Mouse (Mus musculus): ENCODE data around the gene Scrt2.

Gene Scrt2

DNA sequence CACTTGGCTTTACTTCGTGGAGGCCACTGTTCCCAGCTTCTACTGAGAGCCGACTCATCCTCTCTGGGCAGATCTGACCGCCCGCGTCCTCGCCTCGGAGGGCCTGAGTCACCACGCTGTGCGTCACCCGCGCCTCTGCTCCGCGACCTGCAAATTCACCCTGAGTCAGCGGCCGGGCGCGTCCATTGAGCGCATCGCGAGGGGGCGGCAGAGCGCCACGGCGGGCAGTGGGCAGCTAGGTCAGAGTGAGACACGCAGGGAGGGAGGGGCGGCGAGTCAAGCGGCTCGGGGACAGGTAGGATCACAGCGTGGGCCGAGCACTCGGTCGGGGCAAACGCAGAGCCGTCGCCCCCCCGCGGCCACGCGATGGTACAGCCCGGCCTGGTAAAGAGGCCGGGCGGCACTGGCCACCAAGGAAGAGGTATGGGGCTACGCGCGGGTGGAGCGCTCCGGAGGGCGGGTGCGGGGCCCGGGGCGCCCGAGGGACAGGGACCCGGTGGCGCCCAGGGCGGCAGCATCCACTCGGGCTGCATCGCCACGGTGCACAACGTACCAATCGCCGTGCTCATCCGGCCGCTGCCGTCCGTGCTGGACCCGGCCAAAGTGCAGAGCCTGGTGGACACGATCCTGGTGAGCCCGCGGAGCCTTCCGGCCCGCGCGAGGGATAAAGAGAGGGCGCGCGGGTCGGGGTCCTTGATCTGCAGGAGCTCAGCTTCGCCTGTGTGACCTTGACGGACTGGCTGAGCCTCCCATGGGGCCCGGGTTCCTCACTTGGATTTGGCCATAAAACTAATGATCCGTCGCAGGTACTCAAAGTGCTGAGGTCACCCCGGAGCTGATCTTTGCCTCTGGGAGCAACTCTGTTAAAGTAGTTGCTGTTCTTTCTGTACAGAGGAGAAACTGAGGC lies 24.2 kb downstream of the Scrt2 start, which contains the start of gene Srxn1:
Srxn1 (plus strand) TSS at position 199 of the 907 bp plus-strand sequence.
- DNase-seq (ENCODE audit: low spot score), result peak; percentile 86

DNA sequence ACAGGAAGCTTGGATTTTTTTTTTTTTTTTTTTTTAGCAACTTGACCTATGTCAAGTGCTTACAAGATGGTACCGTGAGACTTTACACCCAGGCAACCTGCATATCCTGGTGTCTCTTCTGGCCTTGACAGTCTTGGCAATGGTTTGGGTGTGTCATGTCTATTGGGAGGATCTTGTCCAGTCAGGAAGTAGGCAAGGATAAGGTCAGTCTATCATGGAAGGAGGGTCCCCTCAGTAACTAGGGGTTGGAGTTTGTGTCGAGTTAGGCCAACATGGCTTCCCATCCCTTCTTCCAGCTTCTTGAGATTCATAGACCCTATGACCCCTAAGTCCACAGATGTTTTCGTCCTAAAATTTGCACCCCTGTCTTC lies 24.9 kb downstream of the Scrt2 start:
- no peak for DNase-seq (ENCODE audit: low spot score)

DNA sequence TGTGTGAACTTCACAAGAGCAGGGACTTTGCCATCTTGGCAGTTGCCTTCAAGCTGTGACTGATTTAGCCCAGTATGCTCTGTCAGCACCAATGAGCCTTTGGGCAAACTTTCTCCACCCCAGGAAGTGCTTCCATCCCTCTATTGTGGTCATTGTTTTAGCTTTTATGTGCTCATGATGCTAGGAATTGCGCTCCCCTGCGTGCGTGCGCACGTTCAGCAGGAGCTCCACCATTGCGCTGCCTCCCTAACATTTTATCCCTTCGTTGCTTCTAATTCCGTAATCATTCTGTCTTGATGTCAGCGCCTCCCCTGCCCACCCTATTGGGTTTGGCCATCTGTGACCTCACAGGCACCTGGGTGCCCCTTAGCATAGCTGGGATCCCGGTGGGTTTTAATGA lies 25.3 kb downstream of the Scrt2 start:
- no peak for DNase-seq (ENCODE audit: low spot score)

DNA sequence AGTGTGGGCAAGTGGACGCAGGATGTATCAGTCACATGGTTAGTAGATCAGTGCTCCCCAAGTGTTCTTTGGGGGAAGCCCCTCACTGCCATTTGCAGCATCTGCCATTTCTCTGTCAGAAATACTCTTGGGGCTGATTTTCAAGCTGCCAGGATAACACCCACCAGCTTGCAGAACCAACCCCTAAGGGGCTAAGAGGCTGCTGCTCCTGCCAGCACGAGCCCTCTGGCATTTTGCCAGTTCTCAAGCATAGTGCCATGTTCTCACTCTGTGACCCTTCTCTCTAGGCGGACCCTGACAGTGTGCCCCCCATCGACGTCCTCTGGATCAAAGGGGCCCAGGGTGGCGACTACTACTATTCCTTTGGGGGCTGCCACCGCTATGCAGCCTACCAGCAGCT lies 27.4 kb downstream of the Scrt2 start:
- no peak for DNase-seq (ENCODE audit: low spot score)

DNA sequence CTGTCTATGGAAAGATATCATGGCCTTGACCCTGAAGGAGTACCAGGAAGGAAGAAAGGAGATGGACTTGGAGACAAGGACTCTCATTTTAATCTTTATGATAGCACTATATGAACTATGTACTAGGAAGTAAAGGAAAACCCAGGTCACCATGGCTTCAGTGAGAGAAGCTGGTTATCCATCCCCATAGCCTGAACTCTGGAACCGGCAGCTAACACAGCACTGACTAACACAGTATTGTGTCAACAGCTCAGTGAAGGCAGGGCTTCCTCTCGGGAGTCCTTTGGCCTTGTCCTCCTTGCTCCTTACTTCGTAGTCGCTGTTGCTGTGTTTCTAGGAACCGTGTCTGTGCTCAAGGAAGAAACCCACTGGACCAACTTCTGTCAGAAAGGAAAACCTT lies 28.1 kb downstream of the Scrt2 start:
- DNase-seq (ENCODE audit: low spot score), result no peak

DNA sequence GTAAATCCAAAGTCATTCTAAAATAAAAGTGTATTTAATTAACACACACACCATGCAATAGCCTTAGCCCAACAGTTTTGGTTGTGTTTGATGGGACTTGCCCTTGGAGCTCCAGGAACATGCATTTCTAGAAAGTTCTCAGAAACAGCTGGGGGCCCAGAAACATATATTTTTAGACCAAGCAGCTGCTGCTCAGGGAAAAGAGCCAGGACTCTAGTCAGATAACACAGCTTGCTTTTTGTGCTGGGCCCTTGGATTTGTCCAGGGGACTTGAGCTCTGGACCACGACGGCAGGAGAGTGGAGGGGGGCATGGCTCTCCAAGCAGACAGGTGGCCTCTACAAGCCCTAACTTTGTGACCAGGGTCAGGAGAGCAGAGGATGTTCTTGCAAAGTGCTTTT lies 30.0 kb downstream of the Scrt2 start:
- DNase-seq (ENCODE audit: low spot score), result no peak

DNA sequence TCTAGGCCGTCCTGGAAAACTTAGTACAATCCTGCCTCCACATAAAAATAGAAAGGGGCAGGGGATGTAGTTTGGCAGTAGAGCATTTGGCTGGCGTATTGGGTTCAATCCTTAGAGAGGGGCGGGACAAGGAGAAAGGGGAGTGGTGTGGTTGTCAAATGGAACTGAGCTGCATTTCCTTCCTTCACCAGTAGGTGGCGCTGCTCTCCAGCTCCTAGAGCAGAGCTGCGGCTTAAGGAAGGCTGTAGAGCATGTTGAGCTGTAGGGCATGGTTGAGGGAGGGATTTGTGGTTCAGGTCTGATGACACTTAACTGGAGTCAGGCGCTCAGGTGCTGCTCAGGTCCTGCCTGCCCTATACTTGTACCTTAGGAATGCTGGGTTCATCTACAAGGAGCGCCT lies 30.6 kb downstream of the Scrt2 start:
- peak; percentile 94 for DNase-seq (ENCODE audit: low spot score)

DNA sequence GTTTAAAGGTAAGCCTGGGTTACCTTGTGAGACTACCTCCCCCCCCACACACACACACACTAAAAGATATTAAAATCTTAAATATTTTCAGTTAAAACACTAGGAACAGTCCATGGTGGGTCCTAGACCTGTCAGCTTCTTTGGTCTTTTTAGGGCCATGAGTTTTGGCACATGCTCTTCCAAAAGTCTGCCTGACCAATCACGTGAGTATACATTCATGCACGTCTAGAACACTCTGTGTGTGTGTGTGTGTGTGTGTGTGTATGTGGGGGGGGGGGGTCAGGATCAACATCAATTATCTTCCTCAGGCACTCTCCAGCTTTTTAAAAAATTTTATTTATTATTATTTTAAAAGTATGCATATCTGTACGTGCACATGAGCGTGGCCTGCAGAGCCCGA lies 31.2 kb downstream of the Scrt2 start:
- no peak for DNase-seq (ENCODE audit: low spot score)

DNA sequence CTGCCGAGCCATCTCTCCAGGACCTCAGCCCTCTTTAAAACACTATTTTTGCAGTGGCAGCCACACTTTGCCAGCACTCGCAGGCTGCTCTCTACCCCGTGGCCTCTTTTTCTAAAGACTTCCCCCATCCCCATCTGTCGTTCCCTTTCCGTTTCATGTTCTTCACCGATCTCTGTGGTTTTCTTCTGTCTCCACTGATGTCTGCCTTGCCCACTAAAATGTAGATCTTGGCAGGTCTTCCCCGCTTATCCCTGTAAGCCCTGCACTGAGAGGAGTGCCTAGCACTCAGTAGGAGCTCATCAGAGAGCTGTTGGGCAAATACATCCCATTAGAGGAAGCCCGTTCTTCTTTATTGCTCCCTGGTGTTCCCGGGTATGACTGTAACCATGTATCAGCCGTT lies 31.6 kb downstream of the Scrt2 start:
- DNase-seq (ENCODE audit: low spot score), result no peak

DNA sequence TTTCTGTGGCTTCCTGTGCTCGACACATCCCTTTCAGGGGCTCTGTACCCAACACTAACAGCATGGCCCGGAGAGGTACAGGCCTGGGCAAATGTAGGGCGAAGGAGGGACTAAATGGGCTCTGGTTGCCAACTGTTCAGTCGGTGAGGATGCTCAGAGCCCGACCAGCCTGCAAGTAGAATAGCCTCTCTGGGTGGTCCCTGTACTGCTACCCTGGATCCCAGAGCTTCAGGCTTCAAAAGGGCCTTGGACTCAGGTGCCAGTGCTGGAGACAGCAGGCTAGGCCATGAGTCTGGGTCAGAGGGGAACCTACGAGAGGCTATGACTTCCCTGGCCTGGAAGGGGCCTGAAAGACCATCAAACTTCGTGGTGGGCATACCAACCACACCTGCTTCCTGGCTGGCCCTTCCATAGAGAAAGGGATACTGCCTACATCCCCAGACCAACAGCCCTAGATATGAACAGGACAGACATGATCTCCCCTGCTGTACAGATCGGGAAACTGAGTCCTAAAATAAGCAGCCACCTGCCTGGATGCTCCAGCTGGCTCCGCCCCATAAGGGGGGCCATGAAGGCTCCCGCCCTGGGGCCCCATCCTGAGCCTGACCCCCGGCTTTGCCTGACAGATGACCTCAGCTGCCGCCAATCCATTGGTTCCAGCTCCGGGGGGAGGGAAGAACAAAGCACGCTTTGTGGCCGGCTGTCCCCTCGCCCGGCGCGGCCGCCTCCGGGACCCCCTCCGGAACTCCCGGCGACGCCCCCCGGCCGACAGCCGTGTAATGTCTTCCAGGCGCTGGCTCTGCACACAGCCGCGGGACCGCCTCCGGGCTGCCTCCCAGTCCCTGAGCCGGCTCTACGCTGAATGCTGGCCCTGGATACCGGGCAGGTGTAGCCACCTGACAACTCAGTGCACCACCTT lies 33.0 kb downstream of the Scrt2 start:
- DNase-seq (ENCODE audit: low spot score), result no peak

DNA sequence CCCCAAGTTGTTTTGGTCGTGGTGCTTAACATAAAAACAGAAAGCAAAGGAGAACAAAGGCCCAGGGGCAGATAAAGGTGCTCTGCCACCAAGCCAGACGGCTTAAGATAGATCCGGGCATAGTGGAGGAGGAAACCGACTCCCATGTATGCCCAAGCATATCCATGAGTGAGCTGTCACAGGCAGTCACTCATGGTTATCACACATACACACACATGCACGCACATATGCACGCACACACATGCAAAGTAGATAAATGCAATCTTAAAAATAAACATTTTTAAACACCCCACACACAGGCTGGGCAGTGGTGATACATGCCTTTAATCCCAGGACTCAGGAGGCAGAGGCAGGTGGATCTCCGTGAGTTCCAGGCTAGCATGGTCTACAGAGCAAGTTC lies 36.4 kb downstream of the Scrt2 start:
- DNase-seq (ENCODE audit: low spot score), result no peak

DNA sequence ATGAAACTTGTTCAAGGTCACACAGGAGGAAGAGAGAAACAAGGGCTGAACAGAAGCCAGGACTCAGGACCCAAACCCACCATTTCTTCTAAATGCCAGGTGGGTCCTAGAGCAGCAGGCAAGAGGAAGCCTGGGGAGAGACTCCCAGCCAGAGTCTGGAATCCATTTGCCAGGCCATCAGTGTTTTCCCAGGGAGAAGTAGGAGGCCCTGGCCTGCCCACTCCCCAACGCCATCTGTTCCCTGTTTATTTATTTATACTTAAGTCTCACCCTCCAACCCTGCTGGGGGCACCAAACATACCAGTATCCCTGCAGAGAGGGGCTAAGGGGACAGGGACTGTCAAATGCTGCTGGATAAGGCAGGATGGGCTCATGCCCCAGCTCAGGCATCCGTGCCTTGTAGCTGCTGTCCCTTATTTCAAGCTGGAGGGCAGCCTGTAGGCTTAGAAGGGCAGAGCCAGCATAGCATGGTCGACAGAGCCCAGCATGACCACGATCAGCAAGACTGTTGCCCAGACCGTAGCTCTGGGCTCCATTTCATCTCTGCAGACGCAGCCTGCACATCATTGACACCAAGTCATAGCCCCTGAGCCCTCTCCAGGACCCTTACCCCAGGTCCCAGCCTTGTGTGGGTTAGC lies 38.0 kb downstream of the Scrt2 start:
- no peak for DNase-seq (ENCODE audit: low spot score)

DNA sequence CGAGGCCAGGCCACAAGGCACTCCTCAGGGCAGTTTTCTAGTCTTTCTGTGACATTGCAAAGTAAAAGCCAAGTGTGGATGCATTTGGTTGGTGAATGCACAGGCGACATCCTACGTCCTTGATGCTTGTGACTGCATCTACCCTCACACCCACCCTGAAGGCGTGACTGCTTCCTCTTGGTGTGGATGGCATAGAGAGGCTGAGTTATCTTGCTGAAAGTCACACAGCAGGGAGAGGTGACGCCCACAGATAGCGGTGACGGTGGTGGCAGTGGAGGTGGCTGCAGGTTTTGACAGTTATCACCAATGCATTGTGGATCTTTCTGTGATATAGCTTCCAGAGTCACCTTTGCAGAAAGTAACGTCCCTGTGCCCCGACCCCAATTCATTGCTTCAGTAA lies 41.6 kb downstream of the Scrt2 start:
- DNase-seq (ENCODE audit: low spot score), result peak; percentile 81

DNA sequence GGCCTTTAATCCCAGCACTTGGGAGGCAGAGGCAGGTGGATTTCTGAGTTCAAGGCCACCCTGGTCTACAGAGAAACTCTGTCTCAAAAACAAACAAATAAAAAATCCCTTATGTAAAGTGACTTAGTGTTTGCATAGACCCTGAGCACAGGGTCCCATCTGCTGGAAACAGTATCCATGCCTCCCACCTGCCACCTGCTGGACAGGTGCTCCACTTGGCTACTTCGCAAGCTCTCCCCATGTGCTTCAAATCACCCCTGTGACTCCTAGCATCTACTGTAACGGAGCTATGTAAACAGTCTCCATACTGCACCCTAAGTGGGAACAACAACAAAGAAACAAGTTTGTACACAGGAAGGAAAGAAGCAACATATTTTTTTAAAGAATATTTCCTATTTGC lies 47.3 kb downstream of the Scrt2 start:
- DNase-seq (ENCODE audit: low spot score), result no peak

DNA sequence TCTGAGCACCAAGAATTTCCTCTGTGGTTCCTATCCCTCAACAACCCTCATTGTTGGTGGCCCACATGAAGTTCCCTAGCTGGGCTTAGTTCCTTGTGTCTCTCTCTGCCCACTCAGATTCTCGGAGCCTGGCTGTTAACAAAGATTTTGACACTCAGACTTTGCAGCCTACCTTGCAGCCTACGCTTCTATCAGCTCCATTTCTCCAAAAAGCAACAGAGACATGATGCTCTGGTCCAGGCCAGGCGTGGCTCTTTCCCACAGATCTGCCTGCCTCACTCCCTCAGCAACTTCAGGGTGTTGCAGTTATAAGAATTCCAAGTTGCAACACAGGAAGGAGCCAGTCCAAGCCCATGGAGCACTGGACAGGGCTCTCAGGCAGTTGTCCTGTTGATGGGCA lies 48.4 kb downstream of the Scrt2 start:
- no peak for DNase-seq (ENCODE audit: low spot score)

DNA sequence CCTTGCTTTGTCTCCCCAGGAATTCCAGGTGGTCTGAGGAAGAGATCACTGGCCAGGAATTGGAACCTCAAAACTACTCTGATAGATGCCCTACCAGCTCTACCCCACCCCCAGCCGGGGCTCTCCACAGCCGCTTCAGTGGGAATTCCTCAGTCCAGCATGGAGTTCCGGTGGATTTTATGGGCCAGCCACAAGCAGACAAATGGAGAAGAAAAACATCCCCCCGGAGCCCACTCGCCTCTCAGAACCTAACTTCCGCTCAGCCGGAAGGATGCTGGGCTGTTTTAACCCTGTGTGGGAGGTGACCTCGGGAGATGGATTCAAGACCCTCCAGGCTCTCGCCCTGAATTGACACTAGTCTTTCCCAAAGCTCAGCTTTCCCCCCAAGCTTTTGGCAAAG lies 50.7 kb downstream of the Scrt2 start:
- DNase-seq (ENCODE audit: low spot score), result no peak

DNA sequence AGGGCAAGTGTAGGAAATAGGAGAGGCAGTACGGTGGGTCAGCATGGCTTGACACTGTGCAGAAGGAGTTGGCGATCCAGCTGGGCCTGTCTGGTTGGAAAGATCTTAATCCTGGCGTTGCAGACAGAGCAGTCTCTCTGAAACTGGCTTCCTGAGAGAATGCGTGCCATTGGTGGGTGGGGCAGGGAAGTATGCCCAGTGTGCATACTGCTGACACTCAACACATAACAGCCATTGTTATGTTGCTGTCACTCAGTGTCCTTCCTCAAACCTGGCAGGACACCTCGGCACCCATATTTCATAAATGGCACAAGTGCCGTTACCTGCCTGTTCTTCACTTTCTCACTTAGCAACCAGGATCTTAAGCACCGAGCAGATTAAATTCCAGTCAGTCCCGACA lies 51.4 kb downstream of the Scrt2 start:
- no peak for DNase-seq (ENCODE audit: low spot score)

DNA sequence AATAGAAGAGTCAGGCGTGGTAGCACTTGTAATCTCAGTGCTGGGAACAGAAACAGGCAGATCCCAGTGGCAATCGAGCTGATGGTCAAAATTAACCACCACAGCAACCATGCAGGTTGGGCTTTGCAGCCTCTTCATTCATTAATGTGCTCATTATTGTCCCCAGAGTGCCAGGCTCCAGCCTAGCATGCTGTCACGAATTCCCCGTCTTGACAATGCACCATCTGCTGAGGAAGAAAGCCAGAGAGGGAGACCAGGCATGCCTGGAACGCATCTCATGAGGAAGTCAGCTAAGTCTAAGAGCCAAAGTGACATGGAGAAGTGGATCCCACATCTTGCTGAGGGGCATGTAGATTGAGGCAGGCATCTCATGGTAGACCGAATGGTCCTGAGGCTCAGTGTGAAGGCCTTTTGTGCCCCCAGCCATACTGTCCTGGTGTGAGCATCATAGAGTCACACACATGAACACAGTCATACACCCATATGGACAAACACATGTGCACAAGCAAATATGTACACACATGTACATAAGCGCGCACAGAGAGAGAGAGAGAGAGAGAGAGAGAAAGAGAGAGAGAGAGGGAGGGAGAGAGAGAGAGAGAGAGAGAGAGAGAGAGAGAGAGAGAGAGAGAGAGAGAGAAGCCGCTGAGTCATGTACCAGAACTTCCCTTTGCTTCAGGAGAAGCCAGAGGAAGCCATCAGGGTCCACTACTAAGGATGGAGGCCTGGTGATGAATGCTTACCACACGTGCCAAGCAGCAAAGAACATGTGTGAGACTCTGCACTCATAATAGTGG lies 58.1 kb downstream of the Scrt2 start:
- no peak for DNase-seq (ENCODE audit: low spot score)

DNA sequence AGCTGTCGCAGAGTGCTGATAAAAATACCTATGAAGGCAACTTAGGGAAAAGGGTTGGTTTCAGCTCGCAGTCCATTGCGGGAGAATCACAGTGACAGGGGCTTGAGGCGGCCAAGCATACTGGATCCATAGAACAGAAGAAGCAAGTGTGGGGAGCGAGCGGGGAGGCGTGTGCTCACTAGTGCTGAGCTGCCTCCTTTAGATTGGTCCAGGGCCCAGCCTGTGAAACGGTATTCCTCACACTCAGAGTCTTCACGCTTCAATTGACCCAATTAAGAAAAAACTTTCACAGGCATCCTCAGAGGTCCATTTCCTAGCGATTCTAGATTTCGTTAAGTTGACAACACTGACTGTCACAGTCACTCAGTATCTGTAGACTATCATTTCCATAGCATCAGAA lies 59.6 kb downstream of the Scrt2 start:
- DNase-seq (ENCODE audit: low spot score), result no peak

DNA sequence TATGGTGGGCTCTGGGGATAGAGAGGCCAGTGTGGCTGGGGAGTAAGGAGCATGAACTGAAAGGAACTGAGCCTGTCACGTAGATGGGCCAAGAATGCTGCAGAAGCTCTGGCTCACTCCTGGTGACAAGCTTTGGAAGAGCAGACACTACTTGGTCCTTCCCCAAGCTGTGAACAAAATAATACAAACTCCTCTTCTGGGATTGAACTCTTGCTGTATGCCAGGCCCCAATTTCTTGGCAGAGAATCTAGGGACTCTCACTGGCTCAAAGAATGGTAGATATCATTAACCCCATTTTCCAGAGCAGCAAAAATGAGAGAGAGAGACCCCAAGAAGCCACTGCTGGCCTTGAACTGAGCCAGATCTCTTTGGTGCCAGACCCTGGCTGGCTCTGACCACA lies 60.2 kb downstream of the Scrt2 start:
- DNase-seq (ENCODE audit: low spot score), result no peak

DNA sequence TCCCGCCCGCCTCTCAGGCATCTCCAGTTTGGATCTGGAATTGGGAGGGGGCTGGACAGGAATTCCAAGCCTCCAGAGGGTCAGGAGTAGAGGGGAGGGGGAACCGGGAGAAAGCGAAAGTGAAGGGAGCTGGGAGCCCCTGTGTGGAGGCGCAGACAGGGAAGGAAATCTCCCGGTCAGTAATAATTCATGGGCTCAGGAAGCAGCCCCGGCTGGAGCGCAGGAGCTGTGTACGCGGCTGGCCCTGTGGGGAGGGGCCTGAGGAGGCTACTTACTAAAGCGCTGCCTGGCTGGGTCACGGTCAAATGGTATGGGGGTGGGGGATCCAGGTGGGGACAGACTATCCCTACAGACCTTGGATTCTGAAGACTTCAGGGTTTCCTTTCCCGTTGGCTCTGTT lies 60.7 kb downstream of the Scrt2 start:
- no peak for DNase-seq (ENCODE audit: low spot score)

DNA sequence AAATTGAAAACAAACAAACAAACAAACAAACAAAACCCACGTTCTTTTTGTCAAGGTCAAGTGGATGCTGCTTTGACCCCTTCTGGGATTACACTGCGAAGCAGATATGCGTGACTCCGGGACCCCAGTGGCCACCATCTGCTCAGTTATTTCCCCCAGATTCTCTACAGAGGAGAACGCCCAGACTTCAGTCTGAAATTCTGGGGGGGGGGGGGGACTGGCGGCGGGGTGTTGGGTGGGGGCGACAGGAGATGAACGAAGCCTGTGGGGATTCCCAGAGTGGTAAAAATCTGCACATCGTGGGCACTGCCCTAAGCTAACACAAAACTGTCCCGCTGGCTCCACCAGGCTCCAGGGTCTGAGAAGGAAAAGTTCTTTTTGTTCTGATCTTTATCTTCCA lies 61.2 kb downstream of the Scrt2 start:
- no peak for DNase-seq (ENCODE audit: low spot score)
